Mouse (Mus musculus): ENCODE measurements around the gene Psmd13.

DNA sequence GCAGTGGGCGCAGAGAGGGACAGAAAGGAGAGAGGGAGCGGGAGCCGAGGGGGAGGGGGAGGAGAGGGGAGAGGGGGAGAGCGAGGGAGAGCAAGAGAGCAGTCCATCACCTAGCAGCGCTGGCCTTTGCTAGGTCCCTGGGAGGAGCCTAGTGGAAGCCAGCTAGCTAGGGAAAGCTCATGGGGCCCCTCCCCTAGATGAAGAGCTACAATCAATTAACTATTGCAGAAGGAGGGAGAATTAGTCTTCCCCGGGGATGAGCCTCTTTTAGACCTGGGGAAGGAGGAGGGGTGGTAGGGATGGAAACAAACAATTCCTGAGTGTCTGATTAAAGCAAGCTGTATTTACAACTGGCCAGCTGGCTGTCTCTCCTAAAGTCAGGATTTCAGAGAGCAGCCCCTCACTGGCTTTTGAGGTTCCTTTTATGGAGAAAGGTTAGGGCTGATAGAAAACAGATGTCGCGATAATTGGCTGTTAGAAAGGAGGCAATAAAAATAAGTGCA, 58.0 kb downstream of the Psmd13 start:
- TF ChIP-seq POLR2A (IDR thresholded peaks at IDR 0.05; ENCODE audit: insufficient read depth, low read depth, low read length) (no peak), CTCF (IDR thresholded peaks at IDR 0.05) (no peak), EP300 (IDR thresholded peaks at IDR 0.05; ENCODE audit: insufficient read depth, low read depth, low read length) (no peak)

Measured in heart, adult 2 months (tissue).